9 mouse cellular contexts compared by ENCODE assay signal in the genomic region with DNA sequence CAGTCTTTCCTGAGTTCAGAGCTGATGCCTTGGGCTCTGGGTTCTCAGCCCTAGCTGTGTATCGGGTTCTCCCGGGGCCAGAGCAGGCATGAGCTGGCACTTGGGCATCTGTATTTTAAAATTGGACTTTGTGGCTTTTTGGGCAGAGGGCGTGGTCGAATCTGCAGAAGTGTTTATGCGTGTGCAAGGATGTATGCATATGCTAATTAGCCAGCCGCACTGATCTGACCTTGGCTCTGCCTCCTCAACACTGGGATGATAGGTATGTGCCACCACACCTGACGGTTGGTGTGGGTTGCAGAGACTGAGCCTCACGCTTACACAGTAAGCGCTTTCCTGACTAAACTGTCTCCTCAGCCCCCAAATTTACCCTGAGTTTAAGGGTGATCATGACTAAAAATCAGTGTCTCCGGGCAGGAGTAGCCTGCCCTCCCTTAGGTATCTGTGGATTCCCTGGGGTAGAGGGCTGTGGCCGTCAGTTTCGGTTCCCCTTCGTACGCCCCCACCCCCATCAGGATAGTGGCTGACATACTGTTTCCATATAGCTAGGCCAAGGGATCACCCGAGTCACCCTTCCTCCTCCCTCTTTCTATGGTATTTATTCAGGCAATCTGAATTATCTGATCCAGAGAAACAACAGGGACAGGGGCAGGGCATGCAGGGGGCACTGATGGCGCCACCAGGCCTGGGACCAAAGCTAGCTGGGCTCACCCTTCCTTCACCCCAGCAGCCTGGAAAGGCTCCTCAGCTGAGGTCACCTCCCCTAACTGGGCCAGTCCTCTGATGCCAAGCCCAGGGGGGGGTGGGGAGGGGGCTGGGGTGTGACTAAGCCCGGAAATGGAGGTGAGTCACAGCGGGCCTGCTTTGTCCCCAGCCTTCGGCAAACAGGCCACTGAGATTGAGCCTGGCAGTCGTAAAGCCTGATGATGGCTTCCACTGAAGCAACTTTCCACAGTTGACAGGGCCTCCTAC. TPM values are rescaled to one million over a fixed set of nuclear protein-coding genes. Genes with fewer than 3 reads are reported as not detected.
DNase-seq lines count a peak whose midpoint lies in the region; ATAC-seq and TF ChIP-seq lines count a peak whose summit lies in the region.
"Had no signal": no experiment of that assay in that cellular context is flagged by ENCODE, and none has a peak within 500 bp of the region (broad histone marks: within the 10 kb centered on the region; RNA-seq: fewer than 3 reads in every experiment).

No protein-coding gene starts in this region.

- H3K4me1 ChIP-seq in kidney, embryonic 14.5 days (ENCODE audit: control insufficient read depth, insufficient read depth, low read length): peaks cover 29% of the 10 kb centered on the region
- H3K4me1 ChIP-seq in ES-Bruce4 (ENCODE audit: control insufficient read depth, insufficient read depth, low read length): peaks cover 12% of the 10 kb centered on the region
- no peaks in the 10 kb centered on the region; the same call in 1 of the 2 replicates for H3K4me1 ChIP-seq in forebrain, embryonic 14.5 days (ENCODE audit: control insufficient read depth, insufficient read depth, low read length)

- H3K27me3 ChIP-seq in kidney, embryonic 14.5 days (ENCODE audit: control insufficient read depth, insufficient read depth, low read length): no peaks in the 10 kb centered on the region
- no peaks in the 10 kb centered on the region for H3K27me3 ChIP-seq in ES-Bruce4 (ENCODE audit: control insufficient read depth, insufficient read depth, low read length, poor library complexity, severe bottlenecking)
- H3K27me3 ChIP-seq in forebrain, embryonic 14.5 days (replicated peaks; ENCODE audit: control insufficient read depth, insufficient read depth, low read length): peaks cover 4% of the 10 kb centered on the region; the same call in 1 of the 2 replicates

- no peak overlapping the region for H3K4me2 ChIP-seq in kidney, embryonic 14.5 days (replicated peaks; ENCODE audit: low read depth, low read length)
- H3K4me2 ChIP-seq in forebrain, embryonic 14.5 days (ENCODE audit: low read length): no peak overlapping the region

- TF ChIP-seq POLR2A in ES-Bruce4 (IDR thresholded peaks at IDR 0.05; ENCODE audit: insufficient read depth, low read length): no peak

- no peak overlapping the region for H3K9ac ChIP-seq in kidney, embryonic 14.5 days (ENCODE audit: low read depth, low read length)
- peak overlapping the region; percentile 30 for H3K9ac ChIP-seq in ES-Bruce4 (ENCODE audit: low read depth, poor library complexity, severe bottlenecking)
- no peak overlapping the region for H3K9ac ChIP-seq in forebrain, embryonic 14.5 days (ENCODE audit: low read length)

- 66% methylated on average over 20 of the region's 20 CpGs for WGBS in kidney, embryonic 14.5 days
- 76% methylated on average over 20 of the region's 20 CpGs for WGBS in forebrain, embryonic 14.5 days

- TF ChIP-seq EP300 in ES-Bruce4 (IDR thresholded peaks at IDR 0.05; ENCODE audit: insufficient read depth, low read depth, low read length): peak; percentile 65; the same call in 1 of the 2 replicates

- H3K36me3 ChIP-seq in kidney, embryonic 14.5 days (ENCODE audit: control insufficient read depth, insufficient read depth, low read length): no peaks in the 10 kb centered on the region
- H3K36me3 ChIP-seq in ES-Bruce4 (ENCODE audit: control insufficient read depth, insufficient read depth, low read length, poor library complexity, severe bottlenecking): no peaks in the 10 kb centered on the region
- H3K36me3 ChIP-seq in forebrain, embryonic 14.5 days (ENCODE audit: control insufficient read depth, insufficient read depth, low read length): no peaks in the 10 kb centered on the region
- H3K36me3 ChIP-seq: midbrain, embryonic 10.5 days had no signal

- H3K9me3 ChIP-seq in kidney, embryonic 14.5 days (ENCODE audit: control insufficient read depth, low read length): no peaks in the 10 kb centered on the region
- no peaks in the 10 kb centered on the region for H3K9me3 ChIP-seq in ES-Bruce4 (replicated peaks; ENCODE audit: control insufficient read depth, insufficient read depth, low read length, poor library complexity, severe bottlenecking)
- no peaks in the 10 kb centered on the region for H3K9me3 ChIP-seq in forebrain, embryonic 14.5 days (replicated peaks; ENCODE audit: control insufficient read depth, low read length)
- H3K9me3 ChIP-seq: midbrain, embryonic 10.5 days had no signal

- DNase-seq in kidney, adult 8-10 months: no peak
- DNase-seq in forebrain, embryonic 14.5 days (ENCODE audit: low spot score): no peak
- no peak for DNase-seq in kidney, postnatal 14 days
- no peak for DNase-seq in right cerebral cortex, postnatal 10 days (ENCODE audit: low spot score in 2 of 2)

- no peak overlapping the region for H3K4me3 ChIP-seq in kidney, embryonic 14.5 days (ENCODE audit: low read length)
- no peak overlapping the region for H3K4me3 ChIP-seq in ES-Bruce4 (ENCODE audit: low read depth, low read length)
- H3K4me3 ChIP-seq in forebrain, embryonic 14.5 days (ENCODE audit: low read depth, low read length): no peak overlapping the region
- H3K4me3 ChIP-seq: midbrain, embryonic 10.5 days had no signal

- TF ChIP-seq CTCF in ES-Bruce4 (IDR thresholded peaks at IDR 0.05; ENCODE audit: low read depth, low read length): no peak

- peak overlapping the region; percentile 47; the same call in 1 of the 2 replicates for H3K27ac ChIP-seq in kidney, embryonic 14.5 days (ENCODE audit: low read depth, low read length)
- H3K27ac ChIP-seq in ES-Bruce4 (ENCODE audit: insufficient read depth, low read length): peak overlapping the region; percentile 74
- H3K27ac ChIP-seq in forebrain, embryonic 14.5 days (ENCODE audit: low read depth, low read length): no peak overlapping the region
- H3K27ac ChIP-seq: midbrain, embryonic 10.5 days had no signal

- no peak; the same call in 1 of the 2 replicates for ATAC-seq in kidney, embryonic 14.5 days (ENCODE audit: low FRiP score, low TSS enrichment)
- 0 out of 2 replicates have a peak, but pooled peaks have one; percentile 41 for ATAC-seq in erythroblast, adult 5-6 weeks (replicated peaks; ENCODE audit: low FRiP score, poor library complexity, severe bottlenecking)
- peak; percentile 23; the same call in 1 of the 2 replicates for ATAC-seq in megakaryocyte-erythroid progenitor cell, adult 5-6 weeks (replicated peaks; ENCODE audit: low FRiP score, low TSS enrichment, poor library complexity, severe bottlenecking)
- ATAC-seq in forebrain, embryonic 14.5 days: no peak

RNA-seq across cellular contexts. Expression of a gene that starts 7.3 kb away (rescaled TPM):
- 3.2 and 4.4 TPM in 2 replicates for polyA plus RNA-seq in kidney, embryonic 14.5 days (2014; fragmentation: Nextera tagmentation; extraction: Ambion mirVana)
- polyA plus RNA-seq in ES-Bruce4 (2011; ENCODE audit: insufficient read depth, insufficient read length, low read depth, missing spikeins): 14.7 and 17.5 TPM in 2 replicates
- not detected in 2 replicates for total RNA-seq in erythroblast, adult 5-6 weeks (2015; ENCODE audit: low replicate concordance)
- total RNA-seq in erythroblast, adult 5-6 weeks (2017; ENCODE audit: low replicate concordance): 0.70 and 1.0 TPM in 2 replicates
- not detected in 2 replicates for total RNA-seq in megakaryocyte-erythroid progenitor cell, adult 5-6 weeks (2014; fragmentation: Nextera tagmentation)
- not detected in 2 replicates for total RNA-seq in megakaryocyte-erythroid progenitor cell, adult 5-6 weeks (2017)
- 1.1 and 1.4 TPM in 2 replicates for polyA plus RNA-seq in forebrain, embryonic 14.5 days (2014; fragmentation: Nextera tagmentation; extraction: Ambion mirVana)

RNA-seq across cellular contexts. Expression of a gene that starts 7.3 kb away (rescaled TPM):
- polyA plus RNA-seq in kidney, embryonic 14.5 days (2014; fragmentation: Nextera tagmentation; extraction: Ambion mirVana): 15.8 and 16.9 TPM in 2 replicates
- 15.0 and 19.4 TPM in 2 replicates for polyA plus RNA-seq in ES-Bruce4 (2011; ENCODE audit: insufficient read depth, insufficient read length, low read depth, missing spikeins)
- total RNA-seq in erythroblast, adult 5-6 weeks (2015; ENCODE audit: low replicate concordance): 6.7 and 15.3 TPM in 2 replicates
- 25.0 TPM in 2 replicates for total RNA-seq in erythroblast, adult 5-6 weeks (2017; ENCODE audit: low replicate concordance)
- 6.8 and 15.5 TPM in 2 replicates for total RNA-seq in megakaryocyte-erythroid progenitor cell, adult 5-6 weeks (2014; fragmentation: Nextera tagmentation)
- 10.8 and 11.4 TPM in 2 replicates for total RNA-seq in megakaryocyte-erythroid progenitor cell, adult 5-6 weeks (2017)
- 10.4 and 11.8 TPM in 2 replicates for polyA plus RNA-seq in forebrain, embryonic 14.5 days (2014; fragmentation: Nextera tagmentation; extraction: Ambion mirVana)

RNA-seq across cellular contexts. Expression of a gene that starts 21.9 kb away (rescaled TPM):
- polyA plus RNA-seq in kidney, embryonic 14.5 days (2014; fragmentation: Nextera tagmentation; extraction: Ambion mirVana): 7.1 and 8.9 TPM in 2 replicates
- polyA plus RNA-seq in ES-Bruce4 (2011; ENCODE audit: insufficient read depth, insufficient read length, low read depth, missing spikeins): 17.2 and 20.1 TPM in 2 replicates
- 14.8 and 15.9 TPM in 2 replicates for total RNA-seq in erythroblast, adult 5-6 weeks (2015; ENCODE audit: low replicate concordance)
- 27.9 and 36.7 TPM in 2 replicates for total RNA-seq in erythroblast, adult 5-6 weeks (2017; ENCODE audit: low replicate concordance)
- total RNA-seq in megakaryocyte-erythroid progenitor cell, adult 5-6 weeks (2014; fragmentation: Nextera tagmentation): 10.5 and 15.5 TPM in 2 replicates
- 22.8 and 32.0 TPM in 2 replicates for total RNA-seq in megakaryocyte-erythroid progenitor cell, adult 5-6 weeks (2017)
- 4.8 and 5.4 TPM in 2 replicates for polyA plus RNA-seq in forebrain, embryonic 14.5 days (2014; fragmentation: Nextera tagmentation; extraction: Ambion mirVana)

RNA-seq across cellular contexts. Expression of a gene that starts 38.1 kb away (rescaled TPM):
- 8.3 and 10.3 TPM in 2 replicates for polyA plus RNA-seq in kidney, embryonic 14.5 days (2014; fragmentation: Nextera tagmentation; extraction: Ambion mirVana)
- 1.7 and 4.5 TPM in 2 replicates for polyA plus RNA-seq in ES-Bruce4 (2011; ENCODE audit: insufficient read depth, insufficient read length, low read depth, missing spikeins)
- total RNA-seq in erythroblast, adult 5-6 weeks (2015; ENCODE audit: low replicate concordance): 0.96 and 3.1 TPM in 2 replicates
- 2.4 and 9.5 TPM in 2 replicates for total RNA-seq in erythroblast, adult 5-6 weeks (2017; ENCODE audit: low replicate concordance)
- total RNA-seq in megakaryocyte-erythroid progenitor cell, adult 5-6 weeks (2014; fragmentation: Nextera tagmentation): 4.1 and 12.1 TPM in 2 replicates
- 1.6 and 7.8 TPM in 2 replicates for total RNA-seq in megakaryocyte-erythroid progenitor cell, adult 5-6 weeks (2017)
- 9.6 and 13.4 TPM in 2 replicates for polyA plus RNA-seq in forebrain, embryonic 14.5 days (2014; fragmentation: Nextera tagmentation; extraction: Ambion mirVana)

Comparison
In these comparisons a context has a peak if more than half of its experiments do, and no peak if none do; other contexts are left out.
1. ATAC-seq: peak in erythroblast, adult 5-6 weeks (single experiment) and megakaryocyte-erythroid progenitor cell, adult 5-6 weeks (single experiment); none in kidney, embryonic 14.5 days (single experiment) and forebrain, embryonic 14.5 days (single experiment).